Mouse (Mus musculus): ENCODE measurements around the gene Brd3os.

GRCm38 (mm10) chr2:27471170-27471584 lies 29.1 kb downstream of the Brd3os start:
- TF ChIP-seq CTCF (conservative IDR thresholded peaks at IDR 0.05; ENCODE audit: insufficient read depth, insufficient read length, low read depth, low read length) (no peak), POLR2A (IDR thresholded peaks at IDR 0.05; ENCODE audit: low read depth, low read length) (no peak)
